20 mouse cellular contexts compared by ENCODE assay signal in the genomic region with DNA sequence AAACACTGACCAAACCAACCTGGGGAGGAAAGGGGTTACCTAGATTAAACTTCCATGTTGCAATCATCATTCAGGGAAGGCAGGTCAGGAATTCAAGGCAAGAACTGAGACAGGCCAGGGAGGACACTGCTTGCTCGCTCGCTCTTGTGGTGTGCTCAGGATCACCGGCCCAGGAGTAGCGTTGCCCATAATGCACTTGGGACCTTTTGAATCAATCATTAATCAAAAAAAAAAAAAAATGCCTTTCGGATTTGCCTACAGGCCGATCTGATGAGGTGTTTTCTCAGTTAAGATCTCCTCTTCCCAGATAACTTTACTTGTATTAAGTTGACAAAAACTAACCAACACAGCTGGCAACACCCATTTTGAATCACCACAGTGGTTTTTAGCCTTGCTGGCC. TPM values are rescaled to one million over a fixed set of nuclear protein-coding genes. Genes with fewer than 3 reads are reported as not detected.
"Had no signal": no experiment of that assay in that cellular context is flagged by ENCODE, and none has a peak within 500 bp of the region (broad histone marks: within the 10 kb centered on the region; RNA-seq: fewer than 3 reads in every experiment).

No protein-coding gene starts in this region.

- H3K27me3 ChIP-seq: limb, embryonic 12.5 days; limb, embryonic 15.5 days; liver, embryonic 13.5 days; midbrain, embryonic 12.5 days; midbrain, embryonic 15.5 days; neural tube, embryonic 12.5 days; neural tube, embryonic 15.5 days had no signal

- DNase-seq: left cerebral cortex, postnatal 4 days; liver, embryonic 13.5 days; lung, adult 2 months; lung, postnatal 14 days; right cerebral cortex, adult 18-20 months; right cerebral cortex, postnatal 14 days; right cerebral cortex, postnatal 4 days; spleen, adult 18-20 months; thymus, adult 2 months; thymus, postnatal 25 days had no signal

- H3K9ac ChIP-seq: limb, embryonic 12.5 days; limb, embryonic 15.5 days; liver, embryonic 13.5 days; midbrain, embryonic 12.5 days; midbrain, embryonic 15.5 days; neural tube, embryonic 12.5 days; neural tube, embryonic 15.5 days had no signal

- H3K36me3 ChIP-seq: limb, embryonic 12.5 days; limb, embryonic 15.5 days; liver, embryonic 13.5 days; midbrain, embryonic 12.5 days; midbrain, embryonic 15.5 days; neural tube, embryonic 12.5 days; neural tube, embryonic 15.5 days had no signal

- H3K27ac ChIP-seq: hindbrain, postnatal 0 days; limb, embryonic 12.5 days; limb, embryonic 15.5 days; liver, embryonic 13.5 days; macrophage; midbrain, embryonic 12.5 days; midbrain, embryonic 15.5 days; neural tube, embryonic 12.5 days; neural tube, embryonic 15.5 days; stomach, postnatal 0 days had no signal

- H3K4me3 ChIP-seq: limb, embryonic 12.5 days; limb, embryonic 15.5 days; liver, embryonic 13.5 days; midbrain, embryonic 12.5 days; midbrain, embryonic 15.5 days; neural tube, embryonic 12.5 days; neural tube, embryonic 15.5 days had no signal

- H3K4me1 ChIP-seq: limb, embryonic 12.5 days; limb, embryonic 15.5 days; midbrain, embryonic 12.5 days; midbrain, embryonic 15.5 days; neural tube, embryonic 12.5 days; neural tube, embryonic 15.5 days had no signal

RNA-seq across cellular contexts. Expression of a gene that starts 31.8 kb away (rescaled TPM):
- total RNA-seq: hindbrain, postnatal 0 days had no signal
- polyA plus RNA-seq: limb, embryonic 12.5 days; lung, adult 2 months; lung, embryonic 16.5 days; macrophage; neural tube, embryonic 12.5 days had no signal

RNA-seq across cellular contexts. Expression of a gene that starts 54.8 kb away (rescaled TPM):
- total RNA-seq: left cerebral cortex, postnatal 4 days had no signal
- polyA plus RNA-seq: lung, adult 2 months; macrophage; midbrain, embryonic 12.5 days; neural tube, embryonic 15.5 days had no signal
